Mouse (Mus musculus): ENCODE data around the gene Dusp9. TPM values are rescaled to one million over a fixed set of nuclear protein-coding genes. Genes with fewer than 3 reads are reported as not detected.

Gene Dusp9
- polyA plus RNA-seq, 1 experiment from 2014 or later = 3.9 TPM

DNA sequence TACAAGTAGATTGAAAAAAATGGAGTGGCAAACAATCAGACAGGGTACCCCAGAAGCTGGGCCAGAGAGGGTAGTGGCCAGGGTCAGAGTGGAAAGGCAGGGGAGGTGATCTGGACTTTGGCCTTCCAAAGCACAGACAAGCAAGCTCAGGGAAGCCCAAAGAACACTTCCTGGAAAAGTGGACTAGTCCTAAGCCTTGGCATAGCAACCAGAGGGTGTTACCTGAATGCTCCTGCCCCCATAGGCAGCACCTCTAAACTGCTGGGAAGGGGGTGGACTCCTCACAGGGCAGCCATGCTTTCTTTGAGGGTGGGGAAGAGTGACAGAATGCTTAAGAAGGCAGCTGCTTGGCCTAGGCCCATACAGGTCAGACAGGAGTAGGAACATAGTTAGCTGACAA, 45.8 kb downstream of the Dusp9 start:
- DNase-seq (no peak), ATAC-seq (no peak)
- peaks cover 10% of the 10 kb centered on the region for H3K36me3 ChIP-seq (replicated peaks; ENCODE audit: insufficient read depth, low read length)
- no peak overlapping the region for H3K4me2 ChIP-seq (ENCODE audit: low read depth, low read length)
- H3K27me3 ChIP-seq (ENCODE audit: insufficient read depth, low read length) = no peaks in the 10 kb centered on the region
- TF ChIP-seq EP300 (IDR thresholded peaks at IDR 0.05; ENCODE audit: low read depth) (no peak), CTCF (IDR thresholded peaks at IDR 0.05; ENCODE audit: low read depth) (no peak)
- no peak overlapping the region for H3K27ac ChIP-seq (ENCODE audit: low read depth)
- H3K4me1 ChIP-seq (ENCODE audit: insufficient read depth) = no peaks in the 10 kb centered on the region
- no peak overlapping the region for H3K9ac ChIP-seq (replicated peaks)
- no peaks in the 10 kb centered on the region for H3K9me3 ChIP-seq (ENCODE audit: low read length)
- H3K4me3 ChIP-seq (ENCODE audit: low read depth, low read length) = no peak overlapping the region

DNA sequence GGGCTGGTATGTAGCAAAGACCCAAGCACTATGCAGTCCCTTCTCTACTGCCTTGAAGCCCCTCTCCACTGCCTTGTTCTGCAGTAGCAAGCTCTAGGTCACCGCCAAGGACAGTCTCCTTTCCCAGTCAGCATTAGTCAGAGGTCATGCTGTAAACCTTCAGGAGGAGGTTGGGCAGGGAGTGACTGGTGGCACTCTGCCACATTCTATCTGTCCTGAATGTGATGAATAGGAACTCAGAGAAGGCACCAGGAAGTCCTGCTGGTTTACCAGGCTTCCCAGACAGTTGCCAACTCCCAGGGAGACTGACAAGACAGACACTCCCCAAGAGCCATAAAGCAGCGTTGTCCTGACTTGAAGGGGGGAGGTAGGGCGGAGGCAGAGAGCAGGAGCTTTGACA, 46.4 kb downstream of the Dusp9 start:
- WGBS (ENCODE audit: insufficient replicate concordance) = 65% methylated on average over 3 of the region's 3 CpGs
- Histone ChIP-seq H3K4me3 (ENCODE audit: low read depth, low read length) (no peak overlapping the region), H3K4me2 (ENCODE audit: low read depth, low read length) (no peak overlapping the region), H3K27me3 (ENCODE audit: insufficient read depth, low read length) (no peaks in the 10 kb centered on the region), H3K4me1 (ENCODE audit: insufficient read depth) (no peaks in the 10 kb centered on the region), H3K9ac (replicated peaks) (no peak overlapping the region), H3K9me3 (ENCODE audit: low read length) (no peaks in the 10 kb centered on the region), H3K36me3 (replicated peaks; ENCODE audit: insufficient read depth, low read length) (peaks cover 10% of the 10 kb centered on the region), H3K27ac (ENCODE audit: low read depth) (no peak overlapping the region)
- TF ChIP-seq CTCF (IDR thresholded peaks at IDR 0.05; ENCODE audit: low read depth) = no peak
- ATAC-seq (no peak), DNase-seq (no peak)

DNA sequence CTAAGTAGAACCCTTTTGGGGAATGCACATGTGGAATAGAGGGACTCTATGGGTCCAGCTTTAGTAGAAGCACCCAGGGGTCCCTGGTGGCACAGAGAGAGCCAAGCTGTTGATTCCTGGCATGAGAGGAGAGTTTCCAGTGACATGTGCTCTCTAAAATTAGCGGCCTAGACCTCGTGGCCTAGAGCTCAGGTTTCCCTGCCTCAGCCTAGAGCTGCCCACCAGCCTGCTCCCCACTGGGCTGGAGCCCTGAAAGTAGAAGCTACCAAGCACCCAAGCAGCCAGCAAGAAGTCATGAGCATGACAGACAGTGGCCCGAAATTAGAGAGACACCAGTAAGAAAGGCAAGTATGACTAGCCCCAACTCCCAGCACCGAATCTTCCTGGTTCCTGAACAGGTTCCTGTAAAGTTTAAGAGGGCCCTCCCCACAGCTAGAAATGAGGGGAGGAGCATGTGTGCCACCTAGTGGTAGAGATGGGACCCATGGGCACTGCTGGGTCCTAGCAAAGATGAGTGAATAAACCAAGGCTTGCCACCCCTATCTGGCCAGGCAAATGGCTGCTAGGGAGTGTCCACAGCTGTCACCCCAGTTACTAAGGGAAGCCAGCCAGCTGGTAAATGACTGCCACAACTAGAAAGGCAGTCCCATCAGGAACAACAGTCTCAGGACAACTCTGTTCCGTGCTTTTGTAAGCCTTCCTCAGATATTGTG, 51.9 kb downstream of the Dusp9 start:
- Histone ChIP-seq H3K9ac (replicated peaks) (no peak overlapping the region), H3K4me3 (ENCODE audit: low read depth, low read length) (no peak overlapping the region), H3K36me3 (replicated peaks; ENCODE audit: insufficient read depth, low read length) (peaks cover 10% of the 10 kb centered on the region), H3K4me2 (ENCODE audit: low read depth, low read length) (no peak overlapping the region), H3K4me1 (ENCODE audit: insufficient read depth) (no peaks in the 10 kb centered on the region), H3K27me3 (ENCODE audit: insufficient read depth, low read length) (no peaks in the 10 kb centered on the region), H3K27ac (ENCODE audit: low read depth) (no peak overlapping the region), H3K9me3 (ENCODE audit: low read length) (no peaks in the 10 kb centered on the region)
- ATAC-seq = peak; percentile 55
- TF ChIP-seq CTCF (IDR thresholded peaks at IDR 0.05; ENCODE audit: low read depth) = peak; percentile 77
- TF ChIP-seq EP300 (IDR thresholded peaks at IDR 0.05; ENCODE audit: low read depth) = no peak
- 58% methylated on average over 5 of the region's 5 CpGs for WGBS (ENCODE audit: insufficient replicate concordance)
- DNase-seq = peak; percentile 47

Other genes with a start within 250 kb of the Dusp9 start
- not detected in 2 replicates for gene Gm18336, start 240.7 kb upstream of the Dusp9 start, polyA plus RNA-seq (2015; fragmentation: Nextera tagmentation; extraction: Ambion mirVana)
- not detected in 2 replicates for gene Zfp92, start 228.3 kb upstream of the Dusp9 start, polyA plus RNA-seq (2015; fragmentation: Nextera tagmentation; extraction: Ambion mirVana)
- gene Trex2, start 204.1 kb upstream of the Dusp9 start, polyA plus RNA-seq (2015; fragmentation: Nextera tagmentation; extraction: Ambion mirVana) = not detected in 2 replicates
- 22.1 and 25.3 TPM in 2 replicates for gene Haus7, start 180.4 kb upstream of the Dusp9 start, polyA plus RNA-seq (2015; fragmentation: Nextera tagmentation; extraction: Ambion mirVana)
- 17.4 and 18.3 TPM in 2 replicates for gene Bgn, start 155.8 kb upstream of the Dusp9 start, polyA plus RNA-seq (2015; fragmentation: Nextera tagmentation; extraction: Ambion mirVana)
- gene Atp2b3, start 136.3 kb upstream of the Dusp9 start, polyA plus RNA-seq (2015; fragmentation: Nextera tagmentation; extraction: Ambion mirVana) = not detected in 2 replicates
- gene Pnck, start 20.7 kb downstream of the Dusp9 start, polyA plus RNA-seq (2015; fragmentation: Nextera tagmentation; extraction: Ambion mirVana) = 0.61 and 0.66 TPM in 2 replicates
- gene Slc6a8, start 33.7 kb downstream of the Dusp9 start, polyA plus RNA-seq (2015; fragmentation: Nextera tagmentation; extraction: Ambion mirVana) = 0.72 and 0.81 TPM in 2 replicates
- gene Bcap31, start 76.8 kb downstream of the Dusp9 start, polyA plus RNA-seq (2015; fragmentation: Nextera tagmentation; extraction: Ambion mirVana) = 143 and 144 TPM in 2 replicates
- gene Abcd1, start 77.2 kb downstream of the Dusp9 start, polyA plus RNA-seq (2015; fragmentation: Nextera tagmentation; extraction: Ambion mirVana) = 7.0 and 7.5 TPM in 2 replicates
- gene Plxnb3, start 117.7 kb downstream of the Dusp9 start, polyA plus RNA-seq (2015; fragmentation: Nextera tagmentation; extraction: Ambion mirVana) = 0.15 and 0.23 TPM in 2 replicates
- gene Srpk3, start 135.0 kb downstream of the Dusp9 start, polyA plus RNA-seq (2015; fragmentation: Nextera tagmentation; extraction: Ambion mirVana) = 1.7 TPM in 2 replicates
- 83.7 and 88.1 TPM in 2 replicates for gene Idh3g, start 147.5 kb downstream of the Dusp9 start, polyA plus RNA-seq (2015; fragmentation: Nextera tagmentation; extraction: Ambion mirVana)
- gene Ssr4, start 147.6 kb downstream of the Dusp9 start, polyA plus RNA-seq (2015; fragmentation: Nextera tagmentation; extraction: Ambion mirVana) = 183 and 185 TPM in 2 replicates
- gene Pdzd4, start 185.6 kb downstream of the Dusp9 start, polyA plus RNA-seq (2015; fragmentation: Nextera tagmentation; extraction: Ambion mirVana) = 0.04 and 0.06 TPM in 2 replicates

All from liver, postnatal 0 days (tissue).